Mouse (Mus musculus) erythroblast, embryonic 14.5 days (primary cell): ENCODE data around the gene Trim31.

Experiments used
- GATA1 ChIP-seq: IDR thresholded peaks from 2 replicates; pipeline ENCODE4 v1.6.1; 2012; ENCODE audit warnings: low read length, inconsistent platforms, mixed read lengths
- TAL1 ChIP-seq: IDR thresholded peaks from 3 replicates; pipeline ENCODE4 v1.6.1; 2012; ENCODE audit warnings: low read length, inconsistent platforms, mixed read lengths

- TF ChIP-seq GATA1: no peak
- no peak for TF ChIP-seq TAL1
Measured at GRCm38 (mm10) chr17:36942391-36942790, 44.5 kb downstream of the Trim31 start.
